Mouse (Mus musculus): ENCODE results near the gene Igfbp2.

- no peak for TF ChIP-seq CTCF (IDR thresholded peaks at IDR 0.05; ENCODE audit: low read depth, low read length)
- TF ChIP-seq POLR2A (IDR thresholded peaks at IDR 0.05; ENCODE audit: extremely low read depth, insufficient read depth, low read length), result no peak
These were observed 14.2 kb upstream of the Igfbp2 start for GRCm38 (mm10) chr1:72809951-72810675.
